Mouse (Mus musculus) adrenal gland, postnatal 14 days (tissue): ENCODE measurements around the gene Riox1. TPM values are rescaled to one million over a fixed set of nuclear protein-coding genes. Genes with fewer than 3 reads are reported as not detected.

ENCODE experiments used
- total RNA-seq: library from RNA; stranded (reverse); gene quantifications from 2 replicates; pipeline ENCODE4 v1.2.3, GENCODE M21; 2021

The Riox1 gene
- total RNA-seq, 1 experiment from 2014 or later: 13.8 TPM

Other genes starting within 250 kb of the Riox1 start
- gene Papln, start 187.0 kb upstream of the Riox1 start, total RNA-seq: 8.5 and 9.1 TPM in 2 replicates
- gene Numb, start 28.7 kb upstream of the Riox1 start, total RNA-seq: 40.7 and 47.3 TPM in 2 replicates
- not detected in 2 replicates for gene Heatr4, start 34.2 kb downstream of the Riox1 start, total RNA-seq
- gene Acot2, start 37.3 kb downstream of the Riox1 start, total RNA-seq: 31.7 and 39.1 TPM in 2 replicates
- gene Acot1, start 58.9 kb downstream of the Riox1 start, total RNA-seq: 8.0 and 20.7 TPM in 2 replicates
- gene Acot4, start 87.8 kb downstream of the Riox1 start, total RNA-seq: 3.0 and 3.3 TPM in 2 replicates
- not detected in 2 replicates for gene Gm49366, start 88.3 kb downstream of the Riox1 start, total RNA-seq
- gene Acot3, start 101.5 kb downstream of the Riox1 start, total RNA-seq: 0.33 TPM in 1 of 2 replicates, not detected in the other
- 0.56 and 0.83 TPM in 2 replicates for gene Acot5, start 118.7 kb downstream of the Riox1 start, total RNA-seq
- gene Acot6, start 150.0 kb downstream of the Riox1 start, total RNA-seq: 4.7 and 5.5 TPM in 2 replicates
- gene Dnal1, start 163.8 kb downstream of the Riox1 start, total RNA-seq: 17.3 and 17.7 TPM in 2 replicates
- gene Pnma1, start 197.9 kb downstream of the Riox1 start, total RNA-seq: 0.30 and 0.44 TPM in 2 replicates